Mouse (Mus musculus): Measurements from ENCODE around the gene Mybph. TPM values are rescaled to one million over a fixed set of nuclear protein-coding genes. Genes with fewer than 3 reads are reported as not detected.

Mybph gene
- total RNA-seq, 2 experiments from 2014 or later, result 0.19 TPM; not detected in 1

GRCm38 (mm10) chr1:134182025-134182424, 11.2 kb upstream of the Mybph start, which contains the start of gene Chil1:
Gene Chil1 (plus strand): TSS chr1:134182176.
- no peak for DNase-seq (ENCODE audit: low spot score in 2 of 2)

- no peak for DNase-seq (ENCODE audit: low spot score in 2 of 2)
Observed at GRCm38 (mm10) chr1:134184089-134184488, 9.2 kb upstream of the Mybph start.

GRCm38 (mm10) chr1:134188217-134188616, 5.0 kb upstream of the Mybph start:
- DNase-seq (ENCODE audit: low spot score in 2 of 2), result no peak

GRCm38 (mm10) chr1:134188989-134189729, 4.1 kb upstream of the Mybph start:
- DNase-seq (ENCODE audit: low spot score in 2 of 2), result no peak

GRCm38 (mm10) chr1:134191192-134191591, 2.1 kb upstream of the Mybph start:
- no peak for DNase-seq (ENCODE audit: low spot score in 2 of 2)

GRCm38 (mm10) chr1:134192024-134192423, 1.2 kb upstream of the Mybph start:
- DNase-seq (ENCODE audit: low spot score in 2 of 2), result no peak

GRCm38 (mm10) chr1:134193674-134194197, 488 bp downstream of the Mybph start:
- no peak for DNase-seq (ENCODE audit: low spot score in 2 of 2)

- DNase-seq (ENCODE audit: low spot score in 2 of 2), result no peak
Observed at GRCm38 (mm10) chr1:134194298-134195022, 1.2 kb downstream of the Mybph start.

GRCm38 (mm10) chr1:134195117-134195516, 1.9 kb downstream of the Mybph start:
- no peak for DNase-seq (ENCODE audit: low spot score in 2 of 2)

- DNase-seq (ENCODE audit: low spot score in 2 of 2), result peak; percentile 58 to 67
Observed at GRCm38 (mm10) chr1:134195571-134195970, 2.3 kb downstream of the Mybph start.

- DNase-seq (ENCODE audit: low spot score in 2 of 2), result peak in 1 of 2 experiments; percentile 56
Observed at GRCm38 (mm10) chr1:134195979-134196378, 2.7 kb downstream of the Mybph start.

- DNase-seq (ENCODE audit: low spot score in 2 of 2), result peak; percentile 78 to 83
Observed at GRCm38 (mm10) chr1:134196386-134196785, 3.1 kb downstream of the Mybph start.

GRCm38 (mm10) chr1:134197325-134197982, 4.2 kb downstream of the Mybph start:
- DNase-seq (ENCODE audit: low spot score in 2 of 2), result no peak

GRCm38 (mm10) chr1:134198197-134198995, 5.1 kb downstream of the Mybph start:
- no peak for DNase-seq (ENCODE audit: low spot score in 2 of 2)

GRCm38 (mm10) chr1:134200481-134200880, 7.2 kb downstream of the Mybph start:
- no peak for DNase-seq (ENCODE audit: low spot score in 2 of 2)

- no peak for DNase-seq (ENCODE audit: low spot score in 2 of 2)
Observed at GRCm38 (mm10) chr1:134200998-134201686, 7.9 kb downstream of the Mybph start.

- DNase-seq (ENCODE audit: low spot score in 2 of 2), result peak in 1 of 2 experiments; percentile 64
Observed at GRCm38 (mm10) chr1:134201751-134202420, 8.6 kb downstream of the Mybph start.

- DNase-seq (ENCODE audit: low spot score in 2 of 2), result peak; percentile 58 to 71
Observed at GRCm38 (mm10) chr1:134204230-134204629, 11.0 kb downstream of the Mybph start.

- DNase-seq (ENCODE audit: low spot score in 2 of 2), result no peak
Observed at GRCm38 (mm10) chr1:134205296-134206018, 12.2 kb downstream of the Mybph start.
